Mouse (Mus musculus) monocyte, adult 5-6 weeks (primary cell): Measurements from ENCODE around the gene Pdlim5. TPM values are rescaled to one million over a fixed set of nuclear protein-coding genes. Genes with fewer than 3 reads are reported as not detected.
A peak's percentile ranks its signal among the peaks of the same experiment; 100 is the strongest.

Experiments
- ATAC-seq: fragments of 153-309, 156-312 bp; replicated peaks from 2 replicates; pipeline ENCODE4 v1.8.0; 2017; ENCODE audit warnings: mild to moderate bottlenecking; ENCODE audit not compliant: low TSS enrichment, insufficient number of reproducible peaks, severe bottlenecking, poor library complexity, low FRiP score
- total RNA-seq: library from RNA; stranded (forward); fragments of 200-1000, 200-491, 200-594 nt; gene quantifications from 3 replicates; pipeline ENCODE4 v1.2.3, GENCODE M21; 2017

Pdlim5 gene
- total RNA-seq, 1 experiment from 2014 or later = 80.9 TPM

DNA sequence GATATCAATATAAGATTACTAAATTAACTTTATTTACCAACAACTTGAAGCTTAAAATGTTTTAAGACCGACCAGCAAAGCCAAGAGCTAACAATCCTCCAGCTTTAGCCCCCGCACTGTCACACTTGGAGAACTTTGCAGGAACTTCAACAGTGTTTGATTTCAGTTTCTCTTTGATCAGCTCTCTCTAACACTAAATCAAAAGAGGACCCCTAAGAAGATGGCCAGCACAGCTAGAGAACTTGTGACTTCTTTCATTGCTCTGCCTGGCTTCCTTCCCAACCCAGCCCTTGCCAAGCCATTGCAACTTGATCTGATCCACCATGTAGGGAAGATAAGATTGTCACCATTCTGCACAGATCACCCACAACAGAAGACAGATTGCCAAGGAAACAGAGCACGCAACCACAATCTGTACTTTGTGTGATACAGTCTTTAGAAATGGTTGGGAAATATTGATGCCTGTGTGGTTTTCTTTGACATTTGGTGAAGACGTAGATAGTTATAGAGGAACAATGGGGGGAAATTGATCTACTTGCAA is 17.9 kb upstream of the Pdlim5 start:
- no peak for ATAC-seq

DNA sequence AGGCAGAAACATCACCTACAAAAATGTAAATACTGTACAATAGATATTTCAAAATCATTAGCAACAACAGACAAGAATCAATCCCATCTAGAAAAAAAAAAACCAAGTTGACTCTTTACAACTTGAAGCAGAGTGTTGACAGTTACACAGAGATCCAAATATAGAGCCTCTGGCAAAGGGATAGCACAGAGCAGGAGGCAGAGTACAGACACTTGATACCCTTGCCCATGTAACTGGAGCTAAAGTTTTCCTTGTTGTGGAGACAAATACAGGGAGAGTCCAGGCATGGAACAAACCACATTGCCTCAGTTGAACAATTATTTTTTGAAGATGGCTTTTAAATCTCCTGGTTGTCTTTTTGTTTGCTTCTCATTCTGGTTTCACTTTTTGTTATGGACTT is 15.4 kb upstream of the Pdlim5 start:
- no peak for ATAC-seq

DNA sequence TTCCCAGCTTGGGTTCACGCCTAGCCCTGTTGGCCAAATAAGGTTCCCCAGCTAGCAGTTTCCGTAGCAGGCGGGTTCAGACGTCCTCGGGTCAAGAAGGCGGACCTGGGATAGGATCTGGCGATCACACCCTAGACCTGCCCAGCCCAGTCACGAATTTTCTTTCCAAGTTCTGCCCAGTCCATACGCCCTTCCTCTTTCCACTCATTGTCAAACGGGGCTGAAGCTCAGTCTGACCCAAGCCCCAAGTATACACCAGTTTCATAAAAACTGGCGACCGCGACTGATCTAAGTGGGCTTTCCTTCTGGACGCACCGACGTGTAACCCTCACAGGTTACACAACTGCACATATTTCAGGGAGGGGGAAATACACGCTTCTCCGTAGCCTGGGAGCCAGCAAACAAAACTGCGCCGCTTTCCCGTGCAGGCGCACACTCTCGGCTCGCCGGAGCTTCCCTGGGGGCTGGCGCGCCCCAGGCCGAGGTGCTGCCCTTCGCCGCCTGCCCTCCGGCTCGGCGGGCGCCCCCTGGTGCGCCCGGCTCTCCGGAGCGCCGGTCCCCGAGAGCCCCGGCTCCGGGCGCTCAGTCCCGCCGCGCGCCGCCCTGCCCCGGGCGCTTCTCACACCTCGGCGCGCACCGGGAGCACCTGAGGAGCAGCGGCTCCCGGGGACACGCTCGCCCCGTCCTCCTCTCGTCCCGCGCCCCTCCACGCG is 544 bp downstream of the Pdlim5 start:
- peak; percentile 89 for ATAC-seq

DNA sequence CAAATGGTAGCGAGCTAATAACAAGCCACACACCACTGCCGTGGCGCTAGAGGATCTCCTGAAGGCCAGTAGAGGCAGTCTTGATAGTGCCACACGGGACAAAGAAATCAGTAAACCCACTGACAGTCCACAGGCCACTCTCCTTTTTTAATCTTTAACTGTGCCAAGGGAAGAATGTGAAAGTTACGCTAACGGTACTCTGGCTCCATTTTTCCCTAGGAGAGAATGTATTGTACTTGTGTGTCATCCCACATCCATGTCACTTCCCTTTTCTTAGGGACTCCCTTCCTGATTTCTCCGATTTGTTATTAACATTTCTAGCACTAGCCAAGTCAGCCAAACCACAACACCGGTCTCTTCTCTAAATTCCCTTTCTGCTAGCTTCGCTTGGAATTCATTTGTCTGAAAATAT is 1.5 kb downstream of the Pdlim5 start:
- 0 out of 2 replicates have a peak, but pooled peaks have one; percentile 10 for ATAC-seq

DNA sequence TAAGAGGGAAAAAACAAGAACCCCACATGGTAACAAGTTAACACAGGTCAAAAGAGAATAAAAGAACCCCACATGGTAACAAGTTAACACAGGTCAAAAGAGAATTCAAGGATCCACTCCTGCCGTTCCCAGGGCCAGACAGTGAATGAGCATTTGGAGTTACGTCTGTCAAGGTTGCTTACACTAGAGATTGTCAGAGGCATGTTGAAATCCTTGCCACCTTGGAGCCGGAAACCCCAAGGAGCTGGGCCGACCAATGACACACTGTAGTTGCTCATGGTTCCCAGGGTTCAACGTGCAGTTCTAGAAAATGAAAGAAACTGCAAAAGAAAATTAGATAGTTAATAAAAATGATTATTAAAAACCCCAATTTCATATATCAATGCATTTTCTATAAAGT is 4.0 kb downstream of the Pdlim5 start:
- no peak for ATAC-seq

DNA sequence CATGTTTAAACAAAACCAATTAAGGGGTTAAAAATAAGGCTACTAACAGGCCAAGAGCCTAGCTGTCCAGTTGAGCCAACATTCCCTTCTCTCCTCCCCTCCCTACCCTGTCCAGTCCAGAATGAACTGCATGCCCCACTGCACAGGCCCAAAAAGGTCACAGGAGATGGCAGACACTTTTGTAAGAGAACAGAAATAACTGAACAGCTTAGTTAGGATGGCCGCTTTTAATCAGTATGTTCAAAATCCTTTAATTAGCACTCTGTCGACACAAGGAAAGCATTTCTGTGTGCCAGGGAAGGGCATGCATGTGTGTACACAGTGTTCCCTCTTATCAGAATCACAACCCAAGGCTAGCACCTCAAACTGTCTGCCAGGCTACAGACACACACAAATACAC is 5.2 kb downstream of the Pdlim5 start:
- no peak for ATAC-seq

DNA sequence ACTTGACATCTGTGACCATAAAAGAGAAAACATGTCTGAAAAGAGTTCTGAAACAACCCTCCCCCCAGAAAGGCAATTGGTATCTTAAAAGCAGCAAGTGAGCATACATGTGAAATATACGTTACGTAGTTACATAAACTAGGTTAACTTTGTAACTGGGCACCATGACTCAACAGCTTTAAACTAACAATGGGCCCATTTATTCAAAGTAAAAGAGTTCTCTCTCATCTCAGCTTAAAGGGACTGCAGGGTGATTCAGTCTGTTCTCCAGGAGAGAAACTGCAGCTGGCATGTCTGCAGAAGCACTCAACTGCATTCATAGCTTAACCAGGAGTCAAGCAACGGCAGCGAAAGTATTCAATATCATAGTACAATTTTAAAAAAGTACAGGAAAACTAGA is 7.3 kb downstream of the Pdlim5 start:
- no peak for ATAC-seq

DNA sequence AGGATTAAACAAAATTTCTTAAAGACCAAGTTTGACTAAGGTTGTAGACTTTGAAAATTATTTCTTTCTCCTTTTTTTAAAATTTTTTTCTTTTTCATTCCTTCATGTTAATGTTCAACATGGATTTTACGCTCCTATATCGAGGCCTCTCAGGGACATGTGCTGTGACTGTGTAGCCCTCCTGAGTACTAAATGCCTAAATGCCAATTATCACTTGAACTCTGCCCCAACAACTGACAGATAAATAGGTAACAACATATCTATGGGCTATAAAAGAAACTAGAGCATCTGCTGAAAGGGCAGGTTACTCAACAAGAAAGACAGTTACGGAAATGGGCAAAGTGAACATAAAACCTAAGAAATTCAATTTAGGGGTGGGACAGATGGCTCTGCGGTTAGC is 9.0 kb downstream of the Pdlim5 start:
- ATAC-seq = no peak

DNA sequence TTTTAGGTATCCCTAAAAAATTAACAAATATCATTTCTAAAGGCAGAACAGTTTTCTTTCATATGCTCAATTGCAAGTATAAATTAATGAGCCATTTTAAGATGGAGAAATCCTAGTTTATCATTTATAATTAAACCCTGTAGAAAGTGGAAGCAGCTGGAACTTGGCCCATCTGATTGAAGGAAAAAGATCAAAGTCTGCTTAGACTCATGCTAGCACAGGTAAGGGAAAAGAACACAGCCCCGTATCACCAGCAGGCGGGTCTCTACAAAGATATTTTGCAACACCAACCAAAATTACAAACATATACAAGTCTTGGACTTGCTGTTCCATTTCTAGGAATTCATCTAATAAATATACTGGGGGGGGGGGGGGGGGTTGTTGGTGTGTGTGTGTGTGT is 9.8 kb downstream of the Pdlim5 start:
- ATAC-seq = no peak

DNA sequence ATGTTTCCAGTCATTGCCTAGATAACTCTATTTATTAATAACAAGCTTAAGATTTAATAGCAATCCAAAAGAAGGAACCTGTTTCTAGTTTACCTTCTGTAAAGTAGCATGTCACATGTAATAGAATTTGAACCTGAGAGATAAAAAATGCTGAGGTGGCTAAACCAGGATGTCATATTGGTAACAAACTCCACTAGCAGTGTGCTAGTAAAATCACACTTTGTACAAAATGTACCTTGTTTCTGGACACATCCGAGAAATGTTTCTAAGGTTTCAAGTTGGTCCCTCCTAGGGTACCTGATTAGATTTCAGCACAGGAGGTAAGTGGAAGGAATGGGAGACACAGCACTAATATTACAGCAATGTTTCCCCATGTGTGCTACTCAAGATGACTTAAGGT is 18.9 kb downstream of the Pdlim5 start:
- ATAC-seq = no peak

DNA sequence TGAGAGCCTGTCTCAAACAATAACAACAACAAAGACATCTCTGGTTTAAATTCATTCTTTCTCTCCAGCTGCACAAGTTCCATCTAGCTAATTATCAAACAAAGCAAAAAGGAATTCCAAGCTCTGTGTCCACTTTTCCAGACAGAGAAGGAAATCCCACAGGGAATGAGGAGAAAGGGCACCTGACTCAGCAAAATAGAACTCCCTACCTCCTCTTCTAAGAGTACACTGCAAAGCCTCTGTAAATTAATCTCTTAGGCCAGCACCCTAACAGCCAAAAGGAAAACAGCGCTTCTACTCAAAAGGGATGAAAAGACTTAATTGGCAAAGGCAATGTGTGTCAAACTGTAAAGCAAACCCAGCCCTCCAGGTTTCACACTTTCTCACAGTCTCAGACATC is 20.4 kb downstream of the Pdlim5 start:
- no peak for ATAC-seq

DNA sequence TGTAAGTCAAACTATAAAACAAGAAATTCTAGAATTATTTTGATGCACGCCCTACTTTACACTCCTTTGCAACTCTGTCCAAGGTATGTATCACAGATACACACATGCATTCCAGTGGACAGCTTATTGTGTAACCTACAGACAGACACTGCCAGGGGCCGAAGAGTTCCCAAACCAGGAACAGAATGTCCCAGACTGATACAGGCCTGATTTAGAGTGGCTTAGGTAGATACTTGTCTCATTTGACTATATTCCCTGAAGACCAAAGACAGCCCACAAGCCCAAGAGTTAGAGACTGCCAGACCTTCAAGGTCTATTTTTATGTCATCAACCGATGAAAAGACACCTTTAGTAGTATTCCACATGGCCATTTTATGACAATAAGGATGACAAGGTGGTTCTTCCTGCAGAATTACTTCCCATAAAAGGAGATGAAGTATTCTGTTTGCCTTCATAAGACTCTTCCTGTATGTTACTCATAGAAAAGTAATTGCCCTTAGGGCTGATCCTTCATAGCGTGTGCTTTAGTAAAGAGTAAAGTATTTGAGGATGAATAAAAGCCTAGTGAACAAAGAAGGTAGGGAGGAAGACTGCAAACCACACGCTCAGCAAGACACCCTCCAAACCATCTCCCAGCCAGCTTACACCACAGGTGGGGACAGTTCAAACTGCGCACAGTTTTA is 22.9 kb downstream of the Pdlim5 start:
- no peak for ATAC-seq

DNA sequence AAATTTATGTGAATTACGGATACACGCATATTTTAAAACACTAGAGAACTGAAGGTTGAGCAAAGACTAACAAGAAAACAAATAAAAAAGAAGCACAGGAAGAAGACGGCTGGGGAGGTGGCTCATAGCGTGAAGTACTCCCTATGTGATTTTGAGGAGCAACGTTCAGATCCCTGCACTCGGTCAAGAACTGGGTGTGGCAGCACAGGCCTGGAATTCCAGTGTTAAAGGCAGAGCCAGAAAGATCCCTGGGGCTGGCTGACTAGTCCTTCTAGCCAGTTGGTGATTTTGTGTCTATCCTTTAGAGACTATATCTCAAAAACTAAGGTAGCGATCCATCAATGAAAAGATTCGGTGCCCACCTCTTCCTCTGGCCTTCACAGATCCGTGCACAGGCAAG is 27.1 kb downstream of the Pdlim5 start:
- no peak for ATAC-seq

DNA sequence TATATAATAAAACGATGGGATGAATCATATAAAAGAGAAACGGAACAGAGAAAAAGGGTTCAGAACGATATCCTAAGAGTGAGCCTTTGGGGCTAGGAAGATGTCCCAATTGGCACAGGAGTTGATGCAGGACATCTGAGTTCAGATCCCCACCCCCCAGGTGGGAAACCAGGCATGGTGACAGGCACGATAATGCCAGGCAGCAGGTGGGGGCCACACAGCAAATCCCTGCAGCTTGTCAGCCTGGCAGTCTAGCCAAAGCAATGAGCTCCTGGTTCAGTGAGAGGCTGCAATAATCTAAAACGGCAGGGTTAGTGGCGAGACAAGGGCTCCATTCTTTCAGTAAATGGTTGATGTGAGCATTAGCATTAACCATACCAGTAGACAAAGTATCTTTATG is 33.4 kb downstream of the Pdlim5 start:
- no peak for ATAC-seq

DNA sequence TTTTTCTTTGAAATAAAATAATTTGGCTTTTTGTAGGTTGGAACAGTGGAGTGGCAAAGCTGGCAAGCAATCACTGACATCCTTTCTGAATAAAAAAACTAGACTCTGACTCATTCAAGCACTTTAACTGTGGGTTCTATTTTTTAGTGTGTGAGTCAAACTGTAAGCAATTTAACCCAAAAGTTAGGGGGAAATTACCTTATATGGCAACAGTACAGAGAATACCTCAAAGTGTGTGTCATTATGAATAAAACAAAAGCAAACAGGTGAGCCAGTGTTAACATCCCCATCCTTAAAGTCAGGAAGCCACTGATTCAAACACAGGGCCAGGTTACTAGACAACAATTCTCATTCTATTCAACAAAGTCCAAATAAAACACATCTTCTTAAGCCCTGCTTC is 36.5 kb downstream of the Pdlim5 start:
- no peak for ATAC-seq

DNA sequence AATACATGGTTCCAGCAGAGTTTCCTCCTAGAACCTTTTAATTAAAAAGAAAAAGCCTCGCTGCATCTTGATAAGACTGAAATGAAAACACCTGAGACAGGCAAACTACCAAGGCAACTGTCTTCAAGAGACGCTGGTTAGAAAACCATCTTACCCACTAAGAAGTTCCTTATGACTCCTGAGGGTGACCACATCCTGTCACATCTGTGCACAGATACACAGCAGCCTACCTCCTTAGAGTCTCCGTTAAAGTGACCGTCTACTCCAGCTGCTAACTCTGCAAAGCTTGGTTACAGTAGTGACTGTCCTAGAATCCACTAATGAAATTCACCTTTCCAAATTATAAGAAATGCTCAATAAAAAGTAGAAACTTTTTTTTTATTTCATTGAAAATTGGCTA is 38.8 kb downstream of the Pdlim5 start:
- ATAC-seq = peak; percentile 61; the same call in 1 of the 2 replicates

DNA sequence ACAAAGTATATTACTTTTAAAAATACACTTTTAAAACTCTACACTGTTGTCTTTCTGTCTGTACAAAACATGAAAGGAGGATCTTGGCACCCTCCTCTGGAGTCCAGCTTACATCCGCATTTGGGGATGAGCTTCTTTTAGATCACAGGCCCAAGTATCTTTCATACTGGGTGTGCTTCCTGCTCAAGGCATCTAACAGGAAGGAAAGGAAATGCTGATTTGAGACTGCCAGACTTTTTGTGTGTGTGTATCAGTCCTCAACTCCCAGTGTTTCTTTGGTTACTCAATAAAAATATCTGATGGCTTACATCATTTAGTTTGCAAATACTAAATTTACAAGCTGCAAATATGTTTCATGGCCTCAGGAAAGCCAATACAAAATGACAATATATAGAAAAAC is 42.3 kb downstream of the Pdlim5 start:
- no peak for ATAC-seq

DNA sequence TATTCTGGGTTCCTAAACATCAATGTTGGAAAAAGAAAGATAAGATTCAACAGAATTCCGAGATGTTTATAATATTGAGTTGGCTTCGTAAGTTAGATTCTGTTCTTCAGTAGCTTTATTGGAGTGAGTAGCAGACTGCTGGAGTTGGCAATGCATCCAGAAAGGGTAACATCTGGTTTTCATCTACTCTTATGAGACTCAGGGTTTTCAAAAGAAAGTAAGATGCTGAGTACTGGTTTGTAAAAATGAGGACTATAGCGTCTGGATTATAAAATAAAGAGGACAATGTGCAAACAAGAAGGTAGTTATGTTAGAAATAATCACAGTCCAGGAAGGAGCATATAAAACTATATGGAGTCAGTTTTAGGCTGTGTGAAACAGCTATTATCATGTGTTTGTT is 45.0 kb downstream of the Pdlim5 start:
- no peak for ATAC-seq

DNA sequence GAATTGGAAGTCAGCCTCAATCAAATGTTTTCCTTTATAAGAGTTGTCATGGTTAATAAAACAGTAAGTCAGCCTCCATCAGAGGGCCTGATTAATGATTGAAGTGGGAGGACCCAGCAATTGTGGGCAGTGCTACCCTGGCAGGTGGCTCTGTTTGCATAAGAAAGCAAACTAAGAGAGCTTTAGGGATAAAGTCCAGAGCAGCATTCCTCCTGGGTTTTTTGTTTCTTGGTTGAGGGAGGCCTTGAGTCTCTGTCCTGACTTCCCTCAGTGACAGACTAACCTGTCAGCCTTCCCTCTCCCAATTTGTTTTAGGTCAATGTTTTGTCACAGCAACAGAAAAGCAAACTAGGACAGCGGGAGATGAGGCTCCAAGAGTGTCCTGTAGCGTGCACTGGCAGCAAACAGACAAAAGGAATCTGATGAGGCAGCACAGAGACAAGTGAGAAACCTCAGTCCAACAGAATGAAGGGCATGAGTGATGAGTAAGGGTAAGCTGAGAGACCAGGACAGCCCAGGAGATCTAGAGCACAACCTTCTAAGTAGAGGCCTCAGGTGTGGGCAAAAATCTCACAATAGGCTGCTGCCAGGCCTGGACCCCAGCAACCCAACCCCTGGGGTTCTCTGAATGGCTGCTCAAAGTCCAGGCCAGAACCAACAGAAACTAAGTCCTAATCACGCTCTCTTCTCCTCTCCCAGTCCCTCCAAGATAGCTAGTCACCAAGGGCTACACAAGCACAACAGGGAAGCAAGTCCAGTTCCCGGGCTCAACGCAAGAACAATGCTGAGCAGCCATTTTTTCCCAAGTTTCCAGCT is 46.5 kb downstream of the Pdlim5 start:
- no peak for ATAC-seq
